Mouse (Mus musculus) thymus, postnatal 14 days (tissue): ENCODE data around the gene Macrod2.

ENCODE experiments used
- DNase-seq: peaks from one replicate; pipeline ENCODE4 v3.0.0; 2021

Macrod2 gene

GRCm38 (mm10) chr2:141514976-141515375 is 1119.9 kb downstream of the Macrod2 start:
- no peak for DNase-seq

- no peak for DNase-seq
Measured at GRCm38 (mm10) chr2:141522081-141522480, 1127.0 kb downstream of the Macrod2 start.

GRCm38 (mm10) chr2:141545877-141546276 is 1150.8 kb downstream of the Macrod2 start:
- DNase-seq: no peak

- no peak for DNase-seq
Measured at GRCm38 (mm10) chr2:141551701-141552100, 1156.6 kb downstream of the Macrod2 start.

GRCm38 (mm10) chr2:141556747-141557146 is 1161.6 kb downstream of the Macrod2 start:
- DNase-seq: no peak

- no peak for DNase-seq
Measured at GRCm38 (mm10) chr2:141558242-141558827, 1163.2 kb downstream of the Macrod2 start.

GRCm38 (mm10) chr2:141565986-141566385 is 1170.9 kb downstream of the Macrod2 start:
- no peak for DNase-seq

GRCm38 (mm10) chr2:141571360-141571759 is 1176.3 kb downstream of the Macrod2 start:
- no peak for DNase-seq

GRCm38 (mm10) chr2:141578206-141578605 is 1183.1 kb downstream of the Macrod2 start:
- no peak for DNase-seq

GRCm38 (mm10) chr2:141582431-141582830 is 1187.3 kb downstream of the Macrod2 start:
- DNase-seq: no peak

GRCm38 (mm10) chr2:141582933-141583332 is 1187.8 kb downstream of the Macrod2 start:
- DNase-seq: no peak

GRCm38 (mm10) chr2:141587290-141587689 is 1192.2 kb downstream of the Macrod2 start:
- DNase-seq: no peak

- no peak for DNase-seq
Measured at GRCm38 (mm10) chr2:141591326-141591725, 1196.2 kb downstream of the Macrod2 start.

GRCm38 (mm10) chr2:141594811-141595210 is 1199.7 kb downstream of the Macrod2 start:
- no peak for DNase-seq

- no peak for DNase-seq
Measured at GRCm38 (mm10) chr2:141617721-141618120, 1222.6 kb downstream of the Macrod2 start.

GRCm38 (mm10) chr2:141618257-141618656 is 1223.1 kb downstream of the Macrod2 start:
- no peak for DNase-seq

- no peak for DNase-seq
Measured at GRCm38 (mm10) chr2:141664051-141664450, 1268.9 kb downstream of the Macrod2 start.

- no peak for DNase-seq
Measured at GRCm38 (mm10) chr2:141672814-141673213, 1277.7 kb downstream of the Macrod2 start.

- DNase-seq: no peak
Measured at GRCm38 (mm10) chr2:141673405-141673804, 1278.3 kb downstream of the Macrod2 start.

- no peak for DNase-seq
Measured at GRCm38 (mm10) chr2:141697541-141697940, 1302.4 kb downstream of the Macrod2 start.

- DNase-seq: no peak
Measured at GRCm38 (mm10) chr2:141698320-141698719, 1303.2 kb downstream of the Macrod2 start.

GRCm38 (mm10) chr2:141700759-141701452 is 1305.8 kb downstream of the Macrod2 start:
- no peak for DNase-seq

- DNase-seq: no peak
Measured at GRCm38 (mm10) chr2:141711785-141712184, 1316.7 kb downstream of the Macrod2 start.

- DNase-seq: no peak
Measured at GRCm38 (mm10) chr2:141712265-141712664, 1317.2 kb downstream of the Macrod2 start.

GRCm38 (mm10) chr2:141715061-141715460 is 1320.0 kb downstream of the Macrod2 start:
- DNase-seq: no peak
